Mouse (Mus musculus) cerebellum, adult 18-20 months (tissue): ENCODE data around the gene Gm9936.
A peak's percentile ranks its signal among the peaks of the same experiment; 100 is the strongest.
"Not testable (repeated sequence)": the region's sequence is repeated elsewhere in the genome, so short reads cannot be mapped to it uniquely, and the experiment has no call there.

Experiments
- DNase-seq, 2 experiments: peaks; one replicate each; pipeline ENCODE4 v3.0.0; 2021

Gm9936 gene

GRCm38 (mm10) chr5:114858582-114858981 is at the start of gene Gm9936:
Gene Gm9936 (minus strand): TSS chr5:114858682.
- no peak for DNase-seq

GRCm38 (mm10) chr5:114902413-114902812 is 43.9 kb upstream of the Gm9936 start:
- DNase-seq = peak; percentile 15 to 17

- DNase-seq = no peak
Measured at GRCm38 (mm10) chr5:114898857-114899256, 40.4 kb upstream of the Gm9936 start.

GRCm38 (mm10) chr5:114897374-114897793 is 38.9 kb upstream of the Gm9936 start:
- no peak for DNase-seq

GRCm38 (mm10) chr5:114896688-114897373 is 38.3 kb upstream of the Gm9936 start, which contains the start of gene Oasl2:
Gene Oasl2 (plus strand): TSS chr5:114896936.
- DNase-seq = no peak

- DNase-seq = no peak
Measured at GRCm38 (mm10) chr5:114895542-114895941, 37.1 kb upstream of the Gm9936 start.

- DNase-seq = no peak
Measured at GRCm38 (mm10) chr5:114888995-114889394, 30.5 kb upstream of the Gm9936 start.

- DNase-seq = no peak
Measured at GRCm38 (mm10) chr5:114886801-114887200, 28.3 kb upstream of the Gm9936 start.

GRCm38 (mm10) chr5:114883022-114883421 is 24.5 kb upstream of the Gm9936 start:
- no peak for DNase-seq

GRCm38 (mm10) chr5:114882319-114882718 is 23.8 kb upstream of the Gm9936 start:
- not testable (repeated sequence) for DNase-seq

- DNase-seq = no peak
Measured at GRCm38 (mm10) chr5:114879399-114879798, 20.9 kb upstream of the Gm9936 start.

GRCm38 (mm10) chr5:114877487-114877886 is 19.0 kb upstream of the Gm9936 start:
- DNase-seq = no peak

GRCm38 (mm10) chr5:114876331-114876730 is 17.8 kb upstream of the Gm9936 start:
- DNase-seq = no peak

- DNase-seq = no peak
Measured at GRCm38 (mm10) chr5:114875858-114876257, 17.4 kb upstream of the Gm9936 start.

GRCm38 (mm10) chr5:114865279-114865678 is 6.8 kb upstream of the Gm9936 start:
- DNase-seq = no peak

- DNase-seq = no peak
Measured at GRCm38 (mm10) chr5:114864813-114865212, 6.3 kb upstream of the Gm9936 start.

- DNase-seq = no peak
Measured at GRCm38 (mm10) chr5:114861730-114862129, 3.2 kb upstream of the Gm9936 start.

- peak; percentile 84 to 86 for DNase-seq
Measured at GRCm38 (mm10) chr5:114859253-114859652, 771 bp upstream of the Gm9936 start.

- not testable (repeated sequence) for DNase-seq
Measured at GRCm38 (mm10) chr5:114853364-114853763, 5.1 kb downstream of the Gm9936 start, which contains the start of gene 4930519G04Rik. Gene 4930519G04Rik (plus strand): TSS chr5:114853664.

- no peak for DNase-seq
Measured at GRCm38 (mm10) chr5:114851565-114852236, 6.8 kb downstream of the Gm9936 start.

- DNase-seq = not testable (repeated sequence)
Measured at GRCm38 (mm10) chr5:114844371-114844770, 14.1 kb downstream of the Gm9936 start.

GRCm38 (mm10) chr5:114842674-114843073 is 15.8 kb downstream of the Gm9936 start:
- no peak for DNase-seq

GRCm38 (mm10) chr5:114842155-114842554 is 16.3 kb downstream of the Gm9936 start:
- DNase-seq = not testable (repeated sequence)

GRCm38 (mm10) chr5:114840481-114840880 is 18.0 kb downstream of the Gm9936 start:
- not testable (repeated sequence) for DNase-seq
